Mouse (Mus musculus) heart, adult 18-20 months (tissue): Measurements from ENCODE around the gene Tmem132a. TPM values are rescaled to one million over a fixed set of nuclear protein-coding genes. Genes with fewer than 3 reads are reported as not detected.

Experiments used
- DNase-seq, 2 experiments: peaks; one replicate each; pipeline ENCODE4 v3.0.0; 2021 to 2022; ENCODE audit warnings: mixed read lengths in 1 of 2
- total RNA-seq, 2 experiments: library from RNA; stranded (reverse); gene quantifications; 2 replicates each; pipeline ENCODE4 v1.2.3; 2021

The Tmem132a gene
- total RNA-seq, 2 experiments from 2014 or later = 10.1 to 10.3 TPM

GRCm38 (mm10) chr19:10878201-10878837 is 8.6 kb upstream of the Tmem132a start:
- DNase-seq = no peak

- no peak for DNase-seq
Measured at GRCm38 (mm10) chr19:10871328-10871961, 1.7 kb upstream of the Tmem132a start.

- DNase-seq = no peak
Measured at GRCm38 (mm10) chr19:10870676-10871075, 936 bp upstream of the Tmem132a start.

- peak; percentile 85 to 86 for DNase-seq
Measured at GRCm38 (mm10) chr19:10869241-10869885, 377 bp downstream of the Tmem132a start.

GRCm38 (mm10) chr19:10868623-10869141 is 1.1 kb downstream of the Tmem132a start:
- DNase-seq = peak in 1 of 2 experiments; percentile 18

- no peak for DNase-seq
Measured at GRCm38 (mm10) chr19:10867946-10868622, 1.7 kb downstream of the Tmem132a start.

GRCm38 (mm10) chr19:10866351-10866750 is 3.4 kb downstream of the Tmem132a start:
- DNase-seq = no peak

GRCm38 (mm10) chr19:10860072-10860497 is 9.7 kb downstream of the Tmem132a start:
- DNase-seq = no peak

- DNase-seq = no peak
Measured at GRCm38 (mm10) chr19:10856520-10856919, 13.2 kb downstream of the Tmem132a start.

GRCm38 (mm10) chr19:10855422-10855821 is 14.3 kb downstream of the Tmem132a start:
- DNase-seq = no peak

- DNase-seq = peak; percentile 59 to 71
Measured at GRCm38 (mm10) chr19:10847311-10848087, 22.2 kb downstream of the Tmem132a start.

GRCm38 (mm10) chr19:10846150-10846549 is 23.6 kb downstream of the Tmem132a start:
- no peak for DNase-seq

- DNase-seq = no peak
Measured at GRCm38 (mm10) chr19:10845454-10845853, 24.3 kb downstream of the Tmem132a start.

- DNase-seq = no peak
Measured at GRCm38 (mm10) chr19:10844206-10844605, 25.5 kb downstream of the Tmem132a start.

- peak; percentile 16 to 17 for DNase-seq
Measured at GRCm38 (mm10) chr19:10842914-10843313, 26.8 kb downstream of the Tmem132a start.

- peak; percentile 64 to 84 for DNase-seq
Measured at GRCm38 (mm10) chr19:10841721-10842626, 27.8 kb downstream of the Tmem132a start.

- DNase-seq = no peak
Measured at GRCm38 (mm10) chr19:10839010-10839892, 30.5 kb downstream of the Tmem132a start, which contains the start of gene Slc15a3. Gene Slc15a3, plus strand, starts transcription at chr19:10839727.

GRCm38 (mm10) chr19:10835671-10836070 is 34.1 kb downstream of the Tmem132a start:
- no peak for DNase-seq

GRCm38 (mm10) chr19:10833611-10834010 is 36.1 kb downstream of the Tmem132a start:
- no peak for DNase-seq
